Mouse (Mus musculus) frontal cortex, postnatal 10 days (tissue): ENCODE results near the gene Ssh2.
"Not testable (repeated sequence)": the region's sequence is repeated elsewhere in the genome, so short reads cannot be mapped to it uniquely, and the experiment has no call there.

Experiments used
- DNase-seq, 2 experiments: peaks; one replicate each; pipeline ENCODE4 v3.0.0; 2022; ENCODE audit warnings: low spot score in 2 of 2, mixed read lengths in 1 of 2

Ssh2 gene

GRCm38 (mm10) chr11:77230765-77231164, 14.7 kb downstream of the Ssh2 start:
- no peak for DNase-seq

- DNase-seq: no peak
These were observed 15.4 kb downstream of the Ssh2 start for GRCm38 (mm10) chr11:77231514-77231913.

GRCm38 (mm10) chr11:77235267-77235666, 19.2 kb downstream of the Ssh2 start:
- DNase-seq: no peak

- no peak for DNase-seq
These were observed 23.7 kb downstream of the Ssh2 start for GRCm38 (mm10) chr11:77239658-77240345.

- no peak for DNase-seq
These were observed 24.6 kb downstream of the Ssh2 start for GRCm38 (mm10) chr11:77240466-77241246.

GRCm38 (mm10) chr11:77242912-77243311, 26.8 kb downstream of the Ssh2 start:
- no peak for DNase-seq

GRCm38 (mm10) chr11:77252826-77253225, 36.7 kb downstream of the Ssh2 start:
- DNase-seq: no peak

- no peak for DNase-seq
These were observed 43.4 kb downstream of the Ssh2 start for GRCm38 (mm10) chr11:77259441-77259840.

- no peak for DNase-seq
These were observed 51.3 kb downstream of the Ssh2 start for GRCm38 (mm10) chr11:77267401-77267800.

- no peak for DNase-seq
These were observed 59.9 kb downstream of the Ssh2 start for GRCm38 (mm10) chr11:77276000-77276399.

GRCm38 (mm10) chr11:77278538-77278937, 62.5 kb downstream of the Ssh2 start:
- DNase-seq: not testable (repeated sequence)

GRCm38 (mm10) chr11:77280219-77280618, 64.1 kb downstream of the Ssh2 start:
- no peak for DNase-seq

- DNase-seq: no peak
These were observed 75.4 kb downstream of the Ssh2 start for GRCm38 (mm10) chr11:77291447-77291846.

GRCm38 (mm10) chr11:77293673-77294072, 77.6 kb downstream of the Ssh2 start:
- not testable (repeated sequence) for DNase-seq

- no peak for DNase-seq
These were observed 81.2 kb downstream of the Ssh2 start for GRCm38 (mm10) chr11:77297246-77297645.

- no peak for DNase-seq
These were observed 91.1 kb downstream of the Ssh2 start for GRCm38 (mm10) chr11:77307205-77307604.

GRCm38 (mm10) chr11:77308533-77308932, 92.4 kb downstream of the Ssh2 start:
- DNase-seq: no peak

GRCm38 (mm10) chr11:77317721-77318477, 101.8 kb downstream of the Ssh2 start:
- no peak for DNase-seq

- DNase-seq: no peak
These were observed 102.5 kb downstream of the Ssh2 start for GRCm38 (mm10) chr11:77318478-77319118.

GRCm38 (mm10) chr11:77321214-77321613, 105.1 kb downstream of the Ssh2 start:
- no peak for DNase-seq

GRCm38 (mm10) chr11:77330529-77330928, 114.4 kb downstream of the Ssh2 start:
- DNase-seq: no peak

- no peak for DNase-seq
These were observed 131.2 kb downstream of the Ssh2 start for GRCm38 (mm10) chr11:77347273-77347672.
